Mouse (Mus musculus): Measurements from ENCODE around the gene Bod1l.

Gene Bod1l

DNA sequence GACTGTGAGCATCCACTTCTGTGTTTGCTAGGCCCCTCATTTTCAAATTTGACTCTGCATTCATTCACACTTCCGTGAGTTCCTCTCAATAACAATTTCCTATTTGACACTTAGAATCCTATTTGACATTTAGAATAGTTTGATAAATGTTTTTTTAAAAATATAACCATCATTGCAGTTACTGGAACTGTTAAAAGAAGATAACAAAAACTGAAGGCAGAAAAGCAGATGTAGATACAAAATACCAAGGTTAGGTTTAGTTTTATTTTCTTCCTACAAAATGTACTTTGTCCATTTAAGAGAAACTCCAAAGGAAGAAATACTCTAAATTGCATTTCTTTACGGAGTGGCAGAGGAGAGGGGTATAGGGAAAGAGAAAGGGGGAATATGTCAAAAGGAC lies 42.5 kb downstream of the Bod1l start:
- DNase-seq (ENCODE audit: low read depth, low spot score), result no peak

DNA sequence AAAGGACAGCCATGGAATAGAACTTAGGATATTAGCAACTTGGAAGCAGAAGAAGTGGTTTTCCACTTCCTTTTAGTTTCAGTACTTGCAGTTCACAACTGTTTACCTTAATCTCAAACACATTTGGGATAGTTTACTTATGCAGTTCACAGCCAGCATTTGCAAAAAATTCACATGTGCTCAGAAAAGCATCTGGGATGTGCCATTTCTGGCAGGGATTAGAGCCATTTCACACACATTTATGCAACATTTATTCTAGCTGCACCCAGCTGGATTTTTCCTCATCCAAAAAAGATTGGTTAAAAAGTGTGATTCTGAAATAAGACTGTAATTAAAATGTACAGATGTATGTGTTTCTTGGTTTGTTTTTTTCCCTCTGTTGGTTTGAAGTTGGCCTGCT lies 49.7 kb downstream of the Bod1l start:
- DNase-seq (ENCODE audit: low read depth, low spot score), result no peak

DNA sequence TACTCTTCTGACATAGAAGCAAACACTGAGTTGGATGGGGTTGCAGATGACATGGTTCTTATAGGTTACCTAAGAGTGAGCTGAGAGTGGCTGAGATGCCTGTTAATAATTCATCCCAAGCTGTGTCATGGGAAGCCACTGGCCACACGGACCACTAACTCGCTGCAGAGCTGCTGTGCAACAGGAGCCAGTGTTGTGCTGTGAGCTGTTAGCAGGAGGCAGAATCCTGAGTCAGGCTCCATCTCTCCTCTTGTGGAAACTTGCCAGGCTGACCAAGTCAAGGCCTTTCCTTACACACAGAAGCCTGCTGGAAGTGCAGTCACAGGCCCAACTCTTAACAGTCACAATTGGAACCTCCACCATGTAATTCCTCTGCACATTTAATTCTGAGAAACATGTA lies 53.6 kb downstream of the Bod1l start:
- DNase-seq (ENCODE audit: low read depth, low spot score), result no peak

DNA sequence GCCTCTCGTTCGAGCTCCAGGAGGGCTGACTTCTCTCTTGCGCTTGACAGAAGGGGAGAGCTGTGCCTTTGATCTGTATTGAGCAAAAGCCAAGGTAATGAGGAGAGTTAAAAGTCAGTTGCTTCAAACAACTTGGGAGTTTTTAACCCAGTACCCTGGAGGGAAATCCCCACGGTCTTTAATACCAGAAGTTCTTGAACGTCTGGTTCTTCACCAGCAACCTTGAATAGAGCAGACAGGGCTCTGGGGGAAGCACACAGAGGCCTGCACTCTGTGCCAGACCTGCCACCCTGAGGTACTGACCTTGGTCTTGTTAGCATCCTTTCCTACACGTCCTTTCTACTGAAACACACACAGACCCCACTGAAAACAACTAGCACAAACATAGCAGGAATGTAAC lies 55.2 kb downstream of the Bod1l start:
- DNase-seq (ENCODE audit: low read depth, low spot score), result no peak

DNA sequence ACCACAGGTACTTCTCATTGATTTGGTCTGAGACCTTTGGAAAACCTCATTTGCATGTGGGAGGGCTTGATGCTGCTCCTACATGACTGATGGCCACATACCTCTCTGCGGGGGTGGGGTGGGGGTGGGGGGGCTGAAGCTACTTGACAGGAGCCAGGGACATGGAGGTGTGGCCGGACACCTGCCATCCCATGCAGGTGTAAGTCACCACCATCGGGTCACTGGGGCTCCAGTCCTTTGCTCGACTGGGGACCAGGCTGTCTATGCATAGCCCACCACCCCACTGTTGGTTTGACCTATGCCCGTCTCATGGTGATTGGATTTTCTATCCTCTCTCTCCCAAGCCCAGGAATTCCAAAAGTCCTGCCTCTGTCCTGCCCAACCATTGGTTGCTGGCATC lies 62.2 kb downstream of the Bod1l start:
- no peak for DNase-seq (ENCODE audit: low read depth, low spot score)

DNA sequence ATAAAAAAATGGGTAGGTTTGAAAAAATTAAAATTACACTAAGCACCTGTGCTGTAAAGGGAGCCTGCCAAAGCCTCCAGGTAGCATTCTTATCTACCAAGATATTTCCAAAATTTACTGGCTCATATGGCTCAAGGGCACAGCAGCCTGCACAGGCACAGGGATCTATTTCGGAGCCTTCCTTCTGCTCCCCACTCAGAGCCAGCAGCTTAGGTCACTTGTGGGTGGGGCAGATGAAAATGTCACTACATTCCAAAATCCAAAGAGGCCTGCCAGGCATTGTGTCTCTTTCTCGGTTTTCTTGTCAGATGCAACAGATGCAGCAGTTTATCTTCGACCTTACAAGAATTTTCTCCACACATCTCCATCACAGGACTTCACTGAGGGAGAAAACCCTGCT lies 64.1 kb downstream of the Bod1l start:
- no peak for DNase-seq (ENCODE audit: low read depth, low spot score)

DNA sequence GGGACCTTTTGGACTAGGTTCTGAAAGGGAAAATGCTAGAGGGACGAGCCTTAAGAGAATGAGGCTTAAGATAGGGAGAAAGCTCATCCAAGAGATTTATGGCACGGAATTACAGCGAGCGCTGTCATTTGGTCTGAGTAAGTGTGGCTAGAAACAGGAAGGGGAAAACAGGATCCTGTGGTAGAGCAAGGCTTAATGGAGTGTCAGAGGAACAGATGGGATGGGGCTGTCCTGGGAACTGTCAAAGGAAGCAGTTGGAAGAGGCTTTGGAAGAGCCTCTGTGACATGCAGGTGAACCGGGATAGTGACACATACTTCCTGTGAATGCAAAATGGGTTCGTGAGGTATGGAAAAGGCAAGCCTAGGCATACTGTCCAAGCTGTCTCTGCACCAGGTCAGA lies 68.4 kb downstream of the Bod1l start:
- DNase-seq (ENCODE audit: low read depth, low spot score), result no peak

DNA sequence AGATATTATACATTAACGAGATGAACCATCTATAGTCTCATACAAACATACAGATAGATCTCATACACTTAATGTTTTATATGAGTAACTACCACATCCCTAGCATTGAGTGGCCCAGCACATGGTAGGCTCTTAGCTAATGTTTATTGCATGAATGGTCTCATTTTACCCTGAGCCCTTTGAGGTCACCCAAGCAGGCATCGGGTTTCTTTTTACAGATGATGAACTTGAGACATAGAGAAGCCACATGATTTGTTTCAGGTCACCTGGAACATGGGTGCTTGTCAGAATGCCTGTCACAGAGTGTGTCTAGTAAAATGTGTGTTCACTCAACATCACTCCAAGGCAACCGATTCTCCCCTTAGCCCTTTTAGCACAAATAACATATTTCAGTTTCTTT lies 68.8 kb downstream of the Bod1l start:
- no peak for DNase-seq (ENCODE audit: low read depth, low spot score)

DNA sequence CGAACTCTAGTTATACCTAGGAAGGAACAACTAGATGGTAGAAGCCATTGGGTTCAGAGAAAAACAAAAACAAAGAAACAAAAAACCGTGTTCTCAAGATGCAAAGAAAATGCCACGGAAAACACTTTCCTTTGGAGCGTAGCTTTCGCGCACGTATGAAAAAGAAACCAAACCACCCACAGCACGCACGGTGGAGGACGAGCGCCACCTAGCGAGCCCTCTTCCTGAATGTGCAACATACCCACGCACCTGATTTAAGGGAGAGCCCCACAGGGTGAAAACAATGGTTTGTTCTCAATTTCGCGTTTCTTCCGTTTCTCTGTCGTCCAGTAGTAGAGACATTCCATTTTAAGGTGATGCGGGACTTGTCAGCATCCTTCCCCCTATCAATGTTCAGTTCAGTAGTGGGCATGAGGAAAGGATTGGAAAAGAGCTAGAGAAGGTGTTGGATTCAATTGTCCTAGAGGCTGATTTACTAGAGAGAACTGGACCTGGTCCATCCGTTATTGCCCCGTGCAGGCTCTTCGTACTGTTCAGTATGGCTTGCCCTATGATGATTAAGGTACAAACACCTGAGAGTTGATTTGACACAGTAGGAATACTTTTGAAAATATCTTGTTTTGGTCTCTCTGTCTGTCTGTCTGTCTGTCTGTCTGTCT lies 75.6 kb downstream of the Bod1l start:
- DNase-seq (ENCODE audit: low read depth, low spot score), result peak; percentile 78

DNA sequence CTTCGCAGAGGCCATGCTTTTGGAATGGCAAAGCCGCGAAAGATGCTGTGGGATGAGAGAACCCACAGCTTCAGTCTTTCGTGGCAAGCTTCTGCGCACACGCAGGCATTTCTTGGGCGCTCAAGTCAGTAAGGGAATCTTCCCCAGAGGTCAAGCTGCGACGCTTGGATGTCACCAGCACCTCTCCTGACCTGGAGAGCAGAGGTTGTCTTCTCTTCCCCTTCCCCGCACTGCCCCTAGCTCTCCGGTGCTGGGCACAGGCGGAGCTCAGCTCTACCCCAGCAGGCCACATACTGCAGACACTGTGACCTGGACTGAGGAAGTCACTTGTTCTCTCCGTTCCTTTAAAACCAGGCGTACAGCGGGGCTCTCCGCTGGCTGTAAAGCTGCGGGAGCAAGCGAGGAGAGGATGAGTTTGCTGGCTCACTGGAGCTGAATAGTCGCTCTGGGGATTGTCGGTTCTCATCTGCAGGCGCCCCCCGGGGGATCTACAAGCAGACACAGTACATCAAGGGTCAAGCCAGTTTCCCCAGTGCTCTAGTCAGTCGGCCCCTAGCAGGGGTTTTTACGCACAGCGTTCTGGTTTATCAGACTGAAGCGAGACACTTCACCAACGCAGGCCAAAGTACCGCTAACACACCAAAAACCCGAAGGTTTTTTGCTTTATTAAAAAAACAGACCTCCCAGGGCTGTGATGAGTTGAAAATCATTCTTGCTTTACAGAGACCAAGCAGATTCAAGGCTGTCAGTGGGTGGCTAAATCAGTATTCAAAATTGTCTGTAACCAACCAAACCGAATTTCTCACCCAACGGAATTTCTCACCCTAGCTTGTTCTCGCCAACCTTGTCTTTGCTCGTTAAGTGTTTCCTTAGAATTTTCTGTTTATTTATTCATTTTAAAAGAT lies 76.6 kb downstream of the Bod1l start:
- peak; percentile 28 for DNase-seq (ENCODE audit: low read depth, low spot score)

DNA sequence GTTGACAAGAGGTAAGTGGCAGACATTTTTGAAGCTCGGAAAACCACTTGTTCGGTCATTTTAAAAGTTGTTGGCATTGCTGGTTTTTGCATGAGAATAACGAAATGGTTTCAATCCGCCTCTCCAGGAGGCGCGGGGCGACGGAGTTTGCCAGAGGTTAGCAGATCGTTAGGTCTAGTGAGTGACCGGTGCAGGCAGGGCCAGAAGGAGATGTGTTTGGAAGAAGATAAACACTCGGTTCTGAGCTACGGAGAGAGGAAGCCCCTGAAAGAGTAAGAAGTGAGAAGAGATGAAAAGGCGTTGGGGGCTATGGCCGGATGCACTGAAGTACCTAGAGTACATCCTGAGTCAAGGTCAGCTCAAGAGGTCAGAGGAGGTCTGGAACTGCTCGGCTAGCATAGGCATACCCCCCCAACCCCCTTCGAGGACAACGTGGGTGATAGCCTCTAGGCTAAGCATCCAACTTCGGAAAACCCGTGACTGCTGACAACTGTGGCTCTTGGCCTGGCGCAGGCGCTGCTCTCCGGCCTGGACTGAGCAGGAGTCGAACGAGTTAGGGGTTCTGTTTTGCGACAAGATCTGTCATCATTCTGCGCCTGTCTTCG lies 77.6 kb downstream of the Bod1l start:
- peak; percentile 21 for DNase-seq (ENCODE audit: low read depth, low spot score)

DNA sequence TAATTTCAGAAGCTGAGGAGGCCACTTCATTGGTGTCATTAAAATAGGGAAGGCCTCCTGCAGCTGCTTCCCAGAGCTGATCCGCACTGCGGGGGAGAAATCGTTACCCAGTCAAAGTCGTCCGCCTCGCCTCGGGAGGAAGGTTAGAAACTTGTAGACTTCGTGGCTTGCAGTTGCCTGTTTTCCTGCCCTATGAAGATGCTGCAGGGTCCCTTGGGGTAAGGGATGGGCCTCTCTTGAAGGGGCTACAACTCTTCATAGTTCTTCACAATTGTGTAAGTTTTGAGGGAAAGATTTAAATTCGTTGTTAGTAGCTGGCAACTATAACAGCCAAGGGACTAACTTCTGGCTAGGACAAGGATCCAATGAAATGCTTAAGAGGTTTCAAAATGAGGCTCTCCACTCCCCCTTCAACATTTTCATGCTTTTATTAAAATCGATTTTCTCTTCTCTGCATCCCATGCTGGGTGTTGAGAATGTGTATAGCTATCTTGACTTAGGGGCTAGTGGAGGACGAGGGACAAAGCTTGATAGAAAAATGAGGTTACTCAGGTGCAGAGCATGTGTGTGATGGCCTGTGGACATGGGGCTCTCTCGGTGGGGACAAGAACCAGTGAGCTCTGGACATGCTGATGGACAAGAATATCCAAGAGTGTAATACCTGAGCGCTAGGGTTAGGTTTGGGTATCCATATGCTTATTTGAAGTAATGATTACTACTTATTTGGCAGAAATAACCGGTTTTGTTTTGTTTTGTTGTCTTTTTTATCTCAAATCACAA lies 78.3 kb downstream of the Bod1l start:
- DNase-seq (ENCODE audit: low read depth, low spot score), result peak; percentile 43

DNA sequence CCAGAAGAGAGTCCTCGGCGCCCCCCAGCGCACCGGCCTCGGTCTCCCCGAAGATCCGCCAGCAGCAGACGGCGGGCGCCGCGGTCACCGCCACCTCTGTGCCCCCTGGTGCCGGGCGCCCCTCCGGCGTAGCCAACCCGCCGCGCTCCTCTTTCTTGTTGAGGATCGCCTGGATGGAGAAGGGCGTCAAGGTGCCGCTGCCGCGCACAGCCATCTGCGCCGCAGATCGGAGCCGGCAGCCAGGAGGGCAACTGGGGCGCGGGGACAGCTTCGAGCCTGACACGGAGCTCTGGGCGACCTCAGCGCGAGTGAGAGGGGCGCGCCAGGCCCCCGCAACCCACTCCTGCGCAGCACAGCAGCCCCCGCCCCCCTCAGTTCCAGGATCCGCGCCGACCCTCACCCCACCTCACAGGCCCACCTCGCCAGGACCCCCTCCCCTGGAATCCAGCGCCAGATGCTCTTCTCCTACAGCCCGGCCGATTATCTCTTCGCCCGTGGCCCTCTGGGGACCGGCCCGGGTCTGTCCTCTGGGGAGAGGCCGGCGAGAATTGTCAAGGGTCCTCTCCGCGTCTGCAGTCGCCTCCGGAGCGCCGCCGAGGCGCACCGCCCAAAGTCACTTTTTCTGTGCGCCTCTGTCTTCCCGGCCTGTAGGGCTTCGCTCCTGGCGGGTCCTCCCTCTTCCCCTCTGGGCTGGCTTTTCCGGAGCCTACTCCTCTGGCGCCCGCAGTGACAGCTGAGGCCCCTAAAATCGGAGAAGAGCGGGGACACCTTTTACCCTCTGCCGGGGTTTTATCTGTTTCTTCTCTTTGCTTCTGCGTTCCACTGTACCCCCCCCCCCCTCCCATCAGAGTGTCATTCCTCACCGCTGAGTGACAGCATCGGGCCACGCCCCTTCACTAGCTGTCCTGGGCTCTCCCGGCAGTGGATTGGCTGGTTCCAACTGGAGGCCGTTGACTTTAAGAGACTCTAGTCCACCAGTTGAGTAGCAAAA lies 80.1 kb downstream of the Bod1l start, which contains the start of gene Nkx3-2:
Nkx3-2 (minus strand) TSS at position 771 of the 991 bp plus-strand sequence.
- DNase-seq (ENCODE audit: low read depth, low spot score), result peak; percentile 88

DNA sequence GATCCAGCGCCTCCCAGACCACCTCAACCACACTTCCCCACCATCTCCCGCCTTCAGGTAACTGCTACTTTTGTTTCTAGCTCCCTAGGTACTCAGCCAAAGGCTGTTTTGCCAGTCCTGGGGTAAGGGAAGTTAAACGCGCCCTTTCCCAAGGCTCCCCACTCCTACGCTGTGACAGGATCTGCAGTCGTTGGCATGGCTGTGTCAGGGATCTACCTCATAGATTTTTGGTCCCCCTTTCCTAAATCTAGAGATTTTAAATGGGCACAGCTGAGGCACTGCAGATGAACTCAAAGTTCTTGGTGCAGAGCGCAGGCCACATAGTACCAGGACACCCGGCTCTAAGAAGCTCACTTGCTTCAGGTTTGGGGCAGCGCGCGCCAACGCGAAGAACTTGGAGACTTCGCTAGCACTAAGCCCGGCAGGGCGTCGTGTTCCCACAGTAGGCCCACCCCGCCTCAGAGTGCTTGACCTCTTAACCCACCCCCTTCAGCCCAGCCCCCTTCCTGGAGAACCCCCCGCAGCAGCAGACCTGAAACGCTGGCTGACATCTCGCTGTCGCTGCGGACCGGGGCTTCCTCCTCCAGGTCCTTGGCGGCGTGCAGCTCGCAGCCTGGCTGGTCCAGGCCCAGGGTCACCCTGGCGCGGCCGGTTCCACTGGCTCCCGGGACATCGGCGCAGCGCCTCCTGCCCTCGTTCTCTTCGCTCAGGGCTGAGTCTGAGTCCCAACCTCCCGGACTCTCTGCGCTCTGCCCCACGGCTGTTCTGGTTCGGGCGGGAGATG lies 81.0 kb downstream of the Bod1l start:
- peak; percentile 49 for DNase-seq (ENCODE audit: low read depth, low spot score)

DNA sequence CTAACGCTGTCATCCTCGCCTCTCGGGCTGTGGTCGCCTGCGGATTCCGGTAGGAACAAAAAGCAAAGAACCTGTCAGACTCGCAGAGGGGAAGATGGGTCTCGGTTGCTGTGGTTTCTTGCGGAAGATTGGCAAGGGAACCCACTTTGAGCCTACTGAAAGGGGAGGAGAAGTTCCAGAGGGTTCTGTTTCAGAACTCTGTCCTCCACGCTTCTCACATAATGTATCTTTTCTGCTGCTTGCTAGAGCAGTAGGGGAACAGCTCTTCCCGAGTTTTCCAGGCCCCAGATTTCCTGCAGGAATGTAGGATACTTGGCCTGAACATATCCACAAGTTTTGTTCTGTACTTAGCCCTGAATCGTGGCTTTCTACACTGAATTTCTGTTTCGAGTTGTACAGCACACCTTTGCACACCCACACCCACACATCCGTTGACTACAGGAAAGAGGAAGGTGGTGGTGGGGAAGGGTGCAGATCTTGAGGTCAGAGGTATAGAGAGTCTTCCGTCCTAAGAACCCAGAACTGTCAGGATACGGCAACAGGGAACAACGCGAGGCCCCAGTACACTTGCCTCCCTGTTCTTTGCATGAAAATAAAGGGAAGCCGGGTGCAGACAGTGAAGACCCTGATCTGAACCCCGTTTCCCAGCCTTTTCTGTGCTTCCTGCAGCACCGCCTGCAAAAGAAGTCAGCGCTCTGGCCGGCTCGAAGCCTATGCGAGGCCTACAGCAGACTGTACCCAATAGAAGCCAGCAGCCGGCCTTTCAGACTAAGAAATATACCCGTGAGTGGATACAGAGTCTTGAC lies 81.8 kb downstream of the Bod1l start:
- DNase-seq (ENCODE audit: low read depth, low spot score), result peak; percentile 25

DNA sequence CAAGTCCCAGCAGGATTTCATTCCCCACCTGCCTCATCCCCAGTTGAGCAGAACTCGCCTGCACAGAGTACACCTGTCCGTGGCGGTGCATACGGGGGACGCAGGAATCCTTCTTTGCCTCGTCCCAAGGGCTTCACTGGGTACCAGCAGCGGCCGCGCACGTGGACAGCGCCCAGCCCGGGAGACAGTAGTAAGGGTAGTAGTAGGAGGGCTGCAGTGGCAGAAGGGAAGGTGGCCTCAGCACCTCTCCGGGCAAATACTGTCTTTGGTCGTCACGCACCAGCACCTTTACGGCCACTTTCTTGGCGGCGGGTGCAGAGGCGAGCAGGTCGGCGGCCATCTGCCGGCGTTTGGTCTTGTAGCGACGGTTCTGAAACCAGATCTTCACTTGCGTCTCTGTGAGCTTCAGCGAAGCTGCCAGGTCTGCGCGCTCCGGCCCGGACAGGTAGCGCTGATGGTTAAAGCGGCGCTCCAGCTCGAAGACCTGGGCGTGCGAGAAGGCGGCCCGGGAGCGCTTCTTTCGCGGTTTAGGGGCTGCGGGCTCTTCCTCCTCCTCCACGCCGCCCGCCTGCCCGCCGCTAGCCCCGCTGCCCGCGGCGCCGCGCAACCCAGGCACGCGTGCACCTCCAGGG lies 82.5 kb downstream of the Bod1l start:
- peak; percentile 37 for DNase-seq (ENCODE audit: low read depth, low spot score)

DNA sequence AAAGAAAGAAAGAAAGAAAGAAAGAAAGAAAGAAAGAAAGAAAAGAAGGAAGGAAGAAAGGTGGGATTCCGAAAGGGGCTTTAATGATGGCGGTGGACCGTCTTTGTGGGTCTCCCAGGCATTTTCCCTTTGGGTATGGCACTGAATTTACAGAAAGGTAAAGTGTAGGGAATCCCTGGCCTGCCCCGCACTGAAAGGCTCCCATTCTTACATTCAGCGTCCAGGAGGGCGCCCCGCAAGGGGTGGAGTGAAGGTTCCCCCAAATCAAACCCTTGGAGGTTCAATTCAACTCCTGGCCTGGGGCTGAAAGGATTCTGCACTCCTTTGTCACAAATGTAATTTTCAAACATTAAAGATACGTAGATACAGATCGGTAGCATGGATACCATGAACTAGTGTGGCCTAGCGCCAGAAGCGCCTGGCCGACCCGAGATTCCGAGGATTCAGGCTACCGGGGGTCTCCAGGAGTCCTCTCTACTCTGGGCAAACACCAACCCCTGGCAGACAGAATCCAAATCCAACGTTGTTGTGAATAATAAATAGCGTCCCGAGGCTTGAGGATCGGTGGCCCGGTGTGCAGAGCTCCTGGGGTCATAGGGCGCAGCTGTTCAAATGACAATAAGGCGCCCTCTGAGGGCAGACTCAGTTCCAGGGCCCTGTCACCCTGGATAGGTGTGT lies 83.1 kb downstream of the Bod1l start:
- peak; percentile 18 for DNase-seq (ENCODE audit: low read depth, low spot score)

DNA sequence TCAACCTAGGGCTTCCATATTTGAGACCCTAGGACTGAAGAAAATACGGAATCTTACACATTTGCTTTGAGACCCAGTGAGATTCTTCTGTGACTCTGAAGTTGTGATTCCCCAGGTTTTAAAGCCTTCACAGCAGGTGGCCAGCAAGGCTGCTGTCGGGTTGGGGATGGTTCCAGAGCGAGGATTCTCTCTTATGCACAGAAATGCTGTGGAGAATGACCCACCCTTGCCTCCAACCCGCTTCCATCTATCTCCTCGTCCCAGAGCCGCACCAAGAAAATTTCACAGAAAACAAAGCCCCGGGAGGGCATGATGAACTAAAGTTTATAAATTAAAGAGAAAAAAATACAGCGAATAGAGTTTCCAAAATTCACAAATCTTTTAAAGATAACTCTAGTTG lies 84.0 kb downstream of the Bod1l start:
- peak; percentile 37 for DNase-seq (ENCODE audit: low read depth, low spot score)

Data from R1 (cell line).